Mouse (Mus musculus): ENCODE data around the gene Trpc4ap.

DNA sequence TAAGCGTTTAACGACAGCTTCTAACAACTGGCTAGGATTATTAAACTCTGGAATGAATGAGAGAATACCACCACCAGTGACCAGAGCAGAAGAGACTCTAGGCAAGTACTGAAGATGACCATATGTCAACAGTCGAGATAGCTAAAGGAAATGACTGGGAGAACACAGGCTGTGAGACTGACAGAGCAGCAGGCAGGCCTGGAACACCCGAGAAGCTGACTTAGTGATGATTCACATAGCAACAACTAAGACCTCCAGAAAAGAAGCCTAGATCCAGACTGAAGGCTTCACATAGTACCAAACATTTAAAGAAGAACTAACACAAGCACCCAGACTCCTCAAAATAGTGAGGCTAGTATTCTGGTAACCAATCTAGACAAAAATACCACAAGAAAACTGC, 17.1 kb downstream of the Trpc4ap start:
- TF ChIP-seq CTCF (IDR thresholded peaks at IDR 0.05; ENCODE audit: extremely low read depth, insufficient read length, insufficient replicate concordance, low read depth, low read length), result no peak
- no peak for TF ChIP-seq POLR2A (IDR thresholded peaks at IDR 0.05; ENCODE audit: low read depth, low read length)
